Mouse (Mus musculus): ENCODE results near the gene Nme7. TPM values are rescaled to one million over a fixed set of nuclear protein-coding genes. Genes with fewer than 3 reads are reported as not detected.
A peak's percentile ranks its signal among the peaks of the same experiment; 100 is the strongest.

Gene Nme7
- polyA plus RNA-seq, 1 experiment: 13.6 TPM

DNA sequence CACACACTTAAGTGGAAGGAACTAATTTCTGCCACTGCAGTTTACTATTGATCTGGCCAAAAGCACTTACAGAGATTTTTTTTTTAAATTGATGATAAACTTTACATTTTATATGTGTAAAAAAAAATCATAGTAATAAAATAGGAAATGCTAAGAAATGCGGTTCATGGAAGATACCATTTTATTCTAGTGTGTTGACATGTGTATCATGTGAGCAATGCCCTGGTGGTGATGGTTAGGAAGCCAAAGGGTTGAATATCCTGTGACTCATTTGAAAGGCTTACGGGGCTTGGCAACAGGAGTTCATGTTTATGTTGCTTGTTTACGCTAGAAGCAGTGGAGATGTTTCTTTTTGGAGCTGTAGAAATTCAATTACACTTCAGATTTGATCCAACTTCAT lies 27.4 kb upstream of the Nme7 start:
- Histone ChIP-seq H3K27me3 (ENCODE audit: control insufficient read depth, insufficient read depth, low read length) (no peaks in the 10 kb centered on the region), H3K4me3 (replicated peaks; ENCODE audit: insufficient read depth, low read depth, low read length) (no peak overlapping the region), H3K4me1 (ENCODE audit: control insufficient read depth, insufficient read depth, low read length) (no peaks in the 10 kb centered on the region), H3K27ac (ENCODE audit: insufficient read depth, low read length) (no peak overlapping the region)
- no peak for DNase-seq
- 81% methylated on average over 3 of the region's 3 CpGs for WGBS
- TF ChIP-seq POLR2A (IDR thresholded peaks at IDR 0.05; ENCODE audit: borderline replicate concordance, insufficient read depth, low read length): no peak
- no peak for TF ChIP-seq CTCF (IDR thresholded peaks at IDR 0.05; ENCODE audit: borderline replicate concordance, insufficient read depth, low read depth, low read length)

DNA sequence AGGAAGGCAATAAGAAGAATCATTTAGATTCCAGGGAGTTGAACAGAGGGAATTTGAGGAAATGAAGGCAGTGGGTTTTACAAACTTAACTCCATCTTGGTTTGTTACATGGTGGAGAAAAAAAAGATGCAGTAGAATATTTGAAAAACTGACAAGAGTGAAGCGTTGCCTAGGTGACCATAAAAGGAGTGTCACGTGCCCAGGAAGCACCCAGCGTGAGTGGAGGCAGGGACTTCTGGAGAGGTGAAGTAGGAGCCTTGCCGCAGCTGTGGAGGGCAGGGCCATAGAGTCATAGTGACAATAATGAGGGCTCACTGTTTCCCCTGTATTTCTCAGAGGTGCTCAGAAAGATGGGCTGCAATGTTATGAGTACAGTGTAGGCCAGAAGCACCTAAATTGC lies 24.6 kb upstream of the Nme7 start:
- Histone ChIP-seq H3K27ac (ENCODE audit: insufficient read depth, low read length) (no peak overlapping the region), H3K4me3 (replicated peaks; ENCODE audit: insufficient read depth, low read depth, low read length) (no peak overlapping the region), H3K27me3 (ENCODE audit: control insufficient read depth, insufficient read depth, low read length) (no peaks in the 10 kb centered on the region), H3K4me1 (ENCODE audit: control insufficient read depth, insufficient read depth, low read length) (no peaks in the 10 kb centered on the region)
- 69% methylated on average over 4 of the region's 4 CpGs for WGBS
- TF ChIP-seq POLR2A (IDR thresholded peaks at IDR 0.05; ENCODE audit: borderline replicate concordance, insufficient read depth, low read length): no peak
- TF ChIP-seq CTCF (IDR thresholded peaks at IDR 0.05; ENCODE audit: borderline replicate concordance, insufficient read depth, low read depth, low read length): no peak
- no peak for DNase-seq

DNA sequence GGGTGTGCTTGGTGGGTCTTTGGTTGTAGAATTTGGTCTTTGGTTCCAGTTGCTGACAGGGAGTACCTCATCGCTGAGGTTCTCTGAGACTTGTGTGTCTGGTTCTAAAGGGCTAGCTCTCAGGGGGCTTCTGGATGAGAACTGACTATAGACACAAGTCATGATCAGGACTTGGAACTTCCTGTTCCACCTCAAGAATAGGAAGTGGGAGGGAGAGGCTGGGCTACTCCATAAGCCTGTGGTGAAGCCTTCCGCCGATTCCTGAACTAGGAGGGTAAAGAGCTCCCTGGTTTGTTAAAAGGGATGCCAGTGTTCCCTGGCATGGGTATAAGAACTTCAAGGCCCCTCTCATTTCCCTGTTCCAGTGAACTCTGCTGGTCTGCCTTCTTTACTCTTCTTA lies 19.9 kb upstream of the Nme7 start:
- no peaks in the 10 kb centered on the region for H3K27me3 ChIP-seq (ENCODE audit: control insufficient read depth, insufficient read depth, low read length)
- DNase-seq: no peak
- TF ChIP-seq CTCF (IDR thresholded peaks at IDR 0.05; ENCODE audit: borderline replicate concordance, insufficient read depth, low read depth, low read length) (no peak), POLR2A (IDR thresholded peaks at IDR 0.05; ENCODE audit: borderline replicate concordance, insufficient read depth, low read length) (no peak)
- H3K27ac ChIP-seq (ENCODE audit: insufficient read depth, low read length): no peak overlapping the region
- peaks cover 11% of the 10 kb centered on the region; the same call in 1 of the 2 replicates for H3K4me1 ChIP-seq (ENCODE audit: control insufficient read depth, insufficient read depth, low read length)
- 93% methylated on average over 3 of the region's 3 CpGs for WGBS
- no peak overlapping the region for H3K4me3 ChIP-seq (replicated peaks; ENCODE audit: insufficient read depth, low read depth, low read length)

DNA sequence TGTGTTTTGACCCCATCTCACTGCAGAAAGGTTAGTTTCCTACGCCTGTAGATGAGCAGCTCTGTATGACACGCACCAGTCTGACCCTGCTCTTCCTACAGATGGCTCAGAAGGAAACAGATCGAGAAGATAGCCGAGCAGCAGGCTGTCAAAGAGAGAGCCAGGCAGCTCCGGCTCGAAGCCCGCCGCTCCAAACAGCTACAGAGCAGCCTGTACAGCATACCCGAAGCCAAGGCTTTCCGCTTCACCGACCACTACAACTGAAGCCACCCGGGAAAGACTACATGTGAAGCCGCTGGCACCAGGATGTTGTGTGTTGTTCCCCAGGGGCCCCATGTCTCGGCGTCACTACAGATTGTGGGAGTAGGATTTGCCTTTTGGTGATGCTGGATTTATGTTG lies 16.5 kb upstream of the Nme7 start:
- peak overlapping the region; percentile 62 for H3K27ac ChIP-seq (ENCODE audit: insufficient read depth, low read length)
- WGBS: 6% methylated on average over 15 of the region's 15 CpGs
- TF ChIP-seq POLR2A (IDR thresholded peaks at IDR 0.05; ENCODE audit: borderline replicate concordance, insufficient read depth, low read length): no peak
- no peak for TF ChIP-seq CTCF (IDR thresholded peaks at IDR 0.05; ENCODE audit: borderline replicate concordance, insufficient read depth, low read depth, low read length)
- H3K4me3 ChIP-seq (replicated peaks; ENCODE audit: insufficient read depth, low read depth, low read length): peak overlapping the region; percentile 12
- H3K4me1 ChIP-seq (ENCODE audit: control insufficient read depth, insufficient read depth, low read length): peaks cover 11% of the 10 kb centered on the region; the same call in 1 of the 2 replicates
- DNase-seq: peak; percentile 73 to 80
- H3K27me3 ChIP-seq (ENCODE audit: control insufficient read depth, insufficient read depth, low read length): no peaks in the 10 kb centered on the region

DNA sequence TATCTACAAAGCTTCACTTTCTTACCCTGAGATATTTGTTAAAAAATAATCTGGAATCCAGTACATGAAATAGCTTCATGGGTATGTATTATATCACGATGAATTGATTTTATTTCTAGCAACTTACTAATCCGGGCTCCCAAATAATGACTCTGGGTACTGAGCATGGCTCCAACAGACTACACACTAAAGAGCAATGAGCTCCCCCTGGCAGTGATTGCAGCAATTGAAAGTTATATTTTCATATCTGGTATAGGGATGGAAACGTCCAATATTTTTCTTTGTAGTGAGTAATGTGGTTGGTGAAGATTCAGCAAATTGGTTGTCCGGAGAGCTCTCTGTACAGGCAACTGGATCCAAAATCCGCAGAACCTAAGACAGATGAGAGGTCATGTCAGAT lies 11.9 kb upstream of the Nme7 start:
- TF ChIP-seq CTCF (IDR thresholded peaks at IDR 0.05; ENCODE audit: borderline replicate concordance, insufficient read depth, low read depth, low read length): no peak
- H3K4me3 ChIP-seq (replicated peaks; ENCODE audit: insufficient read depth, low read depth, low read length): no peak overlapping the region
- no peak for DNase-seq
- WGBS: 86% methylated on average over 5 of the region's 5 CpGs
- no peaks in the 10 kb centered on the region for H3K27me3 ChIP-seq (ENCODE audit: control insufficient read depth, insufficient read depth, low read length)
- H3K4me1 ChIP-seq (ENCODE audit: control insufficient read depth, insufficient read depth, low read length): peaks cover 9% of the 10 kb centered on the region; the same call in 1 of the 2 replicates
- H3K27ac ChIP-seq (ENCODE audit: insufficient read depth, low read length): no peak overlapping the region

DNA sequence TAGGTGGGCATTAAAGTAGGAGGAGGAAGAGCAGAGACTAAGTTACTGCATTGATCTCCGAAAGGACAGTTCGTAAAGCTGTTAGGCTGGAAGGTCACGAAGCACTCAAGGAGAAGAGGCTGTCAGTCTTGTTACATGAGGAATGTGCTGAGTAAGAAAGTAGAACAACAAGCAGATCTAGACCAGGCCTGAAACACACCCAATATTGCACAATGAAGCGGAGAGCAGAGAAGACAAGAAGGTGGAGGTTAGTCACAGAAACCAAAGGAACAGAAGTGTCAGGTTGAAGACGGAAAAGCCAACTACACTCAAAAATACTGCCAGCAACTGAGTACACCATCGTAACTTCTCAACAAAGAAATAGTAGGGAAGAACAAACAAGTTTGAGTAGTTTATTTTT lies 9.8 kb upstream of the Nme7 start:
- Histone ChIP-seq H3K27me3 (ENCODE audit: control insufficient read depth, insufficient read depth, low read length) (no peaks in the 10 kb centered on the region), H3K4me1 (ENCODE audit: control insufficient read depth, insufficient read depth, low read length) (no peaks in the 10 kb centered on the region), H3K4me3 (replicated peaks; ENCODE audit: insufficient read depth, low read depth, low read length) (no peak overlapping the region), H3K27ac (ENCODE audit: insufficient read depth, low read length) (no peak overlapping the region)
- 95% methylated on average over 6 of the region's 6 CpGs for WGBS
- DNase-seq: no peak
- no peak for TF ChIP-seq POLR2A (IDR thresholded peaks at IDR 0.05; ENCODE audit: borderline replicate concordance, insufficient read depth, low read length)

DNA sequence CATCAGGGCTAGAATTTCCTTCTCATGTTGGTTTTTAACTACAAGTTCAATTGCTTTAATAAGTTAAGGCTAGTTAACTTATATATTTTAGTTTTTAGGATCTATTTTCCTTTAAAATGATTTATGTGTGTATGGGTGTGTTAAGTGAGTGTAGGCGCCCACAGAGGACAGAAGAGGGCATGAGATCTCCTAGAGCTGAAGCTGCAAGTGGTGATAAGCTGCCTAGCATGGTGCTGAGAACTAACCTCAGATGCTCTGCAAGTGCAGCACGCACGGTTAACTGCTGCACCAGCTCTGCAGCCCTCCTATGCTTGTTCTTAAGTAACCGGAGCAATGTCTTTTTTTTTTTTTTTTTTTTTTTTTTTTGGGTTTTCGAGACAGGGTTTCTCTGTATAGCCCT lies 7.4 kb upstream of the Nme7 start:
- H3K27ac ChIP-seq (ENCODE audit: insufficient read depth, low read length): no peak overlapping the region
- TF ChIP-seq POLR2A (IDR thresholded peaks at IDR 0.05; ENCODE audit: borderline replicate concordance, insufficient read depth, low read length) (no peak), CTCF (IDR thresholded peaks at IDR 0.05; ENCODE audit: borderline replicate concordance, insufficient read depth, low read depth, low read length) (no peak)
- H3K4me3 ChIP-seq (replicated peaks; ENCODE audit: insufficient read depth, low read depth, low read length): no peak overlapping the region
- H3K27me3 ChIP-seq (ENCODE audit: control insufficient read depth, insufficient read depth, low read length): no peaks in the 10 kb centered on the region
- H3K4me1 ChIP-seq (ENCODE audit: control insufficient read depth, insufficient read depth, low read length): no peaks in the 10 kb centered on the region
- WGBS: 89% methylated on average over 4 of the region's 5 CpGs
- DNase-seq: no peak

DNA sequence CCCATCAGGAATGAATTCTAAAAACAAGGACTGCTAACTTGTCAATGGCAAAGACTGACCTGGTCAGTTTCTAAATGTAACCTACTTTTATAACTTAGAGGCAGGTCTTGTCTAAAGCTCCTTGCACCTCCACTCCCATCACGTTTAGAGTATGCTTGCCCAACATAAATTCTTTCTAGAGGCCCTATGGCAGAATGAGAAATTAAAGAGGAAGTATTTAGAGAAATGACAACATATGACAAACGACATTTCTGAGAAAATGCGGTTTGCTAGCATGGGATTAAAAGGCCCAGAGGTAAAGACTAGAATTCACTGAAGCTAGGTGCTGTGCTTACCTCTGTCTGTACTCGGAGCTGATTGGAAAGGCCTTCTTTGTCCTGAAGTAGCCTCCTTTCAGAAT lies 2.0 kb upstream of the Nme7 start:
- Histone ChIP-seq H3K27ac (ENCODE audit: insufficient read depth, low read length) (no peak overlapping the region), H3K4me1 (ENCODE audit: control insufficient read depth, insufficient read depth, low read length) (peaks cover 3% of the 10 kb centered on the region; the same call in 1 of the 2 replicates), H3K27me3 (ENCODE audit: control insufficient read depth, insufficient read depth, low read length) (no peaks in the 10 kb centered on the region), H3K4me3 (replicated peaks; ENCODE audit: insufficient read depth, low read depth, low read length) (no peak overlapping the region)
- no peak for DNase-seq
- no peak for TF ChIP-seq POLR2A (IDR thresholded peaks at IDR 0.05; ENCODE audit: borderline replicate concordance, insufficient read depth, low read length)
- no peak for TF ChIP-seq CTCF (IDR thresholded peaks at IDR 0.05; ENCODE audit: borderline replicate concordance, insufficient read depth, low read depth, low read length)
- WGBS: 94% methylated on average over 4 of the region's 4 CpGs
